Mouse (Mus musculus) lung, postnatal 0 days (tissue): ENCODE results near the gene Rpf2. TPM values are rescaled to one million over a fixed set of nuclear protein-coding genes. Genes with fewer than 3 reads are reported as not detected.
A peak's percentile ranks its signal among the peaks of the same experiment; 100 is the strongest.

ENCODE experiments used
- ATAC-seq: fragments of 200-750 bp; cut with Nextera tagmentation; 2 replicates; pipeline ENCODE4 v1.8.0; 2017; ENCODE audit warnings: moderate library complexity
- DNase-seq: peaks from one replicate; pipeline ENCODE4 v3.0.0-alpha.2; 2016; ENCODE audit warnings: low spot score
- H3K27ac ChIP-seq: fragments of 300-500 bp; sonication (generic); 2 replicates; pipeline ENCODE4 v1.5.1; 2014; ENCODE audit warnings: antibody characterized with exemption, mild to moderate bottlenecking, low read length, mixed read lengths
- H3K27me3 ChIP-seq: fragments of 300-500 bp; sonication (generic); replicated peaks from 2 replicates; pipeline ENCODE4 v1.6.1; 2014; ENCODE audit warnings: low read length, mixed read lengths; ENCODE audit not compliant: insufficient read depth
- H3K36me3 ChIP-seq: fragments of 300-500 bp; sonication (generic); 2 replicates; pipeline ENCODE4 v1.6.1; 2014; ENCODE audit warnings: low read length, mixed read lengths; ENCODE audit not compliant: insufficient read depth
- H3K4me1 ChIP-seq: fragments of 300-500 bp; sonication (generic); 2 replicates; pipeline ENCODE4 v1.6.1; 2014; ENCODE audit warnings: antibody characterized with exemption, low read depth, low read length, mixed read lengths; ENCODE audit not compliant: insufficient read depth
- H3K4me2 ChIP-seq: fragments of 300-500 bp; sonication (generic); replicated peaks from 2 replicates; pipeline ENCODE4 v1.6.1; 2014; ENCODE audit warnings: low read depth, mild to moderate bottlenecking, low read length, moderate library complexity, mixed read lengths
- H3K4me3 ChIP-seq: fragments of 300-500 bp; sonication (generic); 2 replicates; pipeline ENCODE4 v1.5.1; 2014; ENCODE audit warnings: low read depth, low read length
- H3K9ac ChIP-seq: fragments of 300-500 bp; sonication (generic); replicated peaks from 2 replicates; pipeline ENCODE4 v1.6.1; 2014; ENCODE audit warnings: low read depth, mild to moderate bottlenecking
- H3K9me3 ChIP-seq: fragments of 300-500 bp; sonication (generic); 2 replicates; pipeline ENCODE4 v1.6.1; 2016; ENCODE audit warnings: low read length, mixed read lengths
- CTCF ChIP-seq: IDR thresholded peaks from 2 replicates; pipeline ENCODE4 v1.5.1; 2016; ENCODE audit warnings: antibody characterized with exemption, mild to moderate bottlenecking
- EP300 ChIP-seq: IDR thresholded peaks from 2 replicates; pipeline ENCODE4 v1.6.1; 2016; ENCODE audit warnings: antibody characterized with exemption, mild to moderate bottlenecking, control low read depth
- WGBS: fragments of 180-500 bp; shearing (Covaris S2); extraction: QIAGEN DNeasy Blood & Tissue Kit; methylation state at CpG from one replicate; pipeline ENCODE4 v1.1.7; 2014; 5-methylcytosine and 5-hydroxymethylcytosine counted together
- polyA plus RNA-seq: library from polyadenylated mRNA; unstranded; fragments of >200 nt; fragmentation: Nextera tagmentation; extraction: Ambion mirVana; gene quantifications from 2 replicates; pipeline ENCODE4 v1.2.1, GENCODE M21; 2015

Rpf2 gene
- polyA plus RNA-seq, 1 experiment from 2014 or later: 19.0 TPM

- ATAC-seq (no peak), DNase-seq (no peak)
- Histone ChIP-seq H3K4me1 (no peaks in the 10 kb centered on the region), H3K27ac (no peak overlapping the region), H3K27me3 (no peaks in the 10 kb centered on the region), H3K9ac (no peak overlapping the region), H3K36me3 (no peaks in the 10 kb centered on the region), H3K4me3 (no peak overlapping the region), H3K4me2 (no peak overlapping the region), H3K9me3 (no peaks in the 10 kb centered on the region)
- TF ChIP-seq CTCF (no peak), EP300 (no peak)
Observed at GRCm38 (mm10) chr10:40185956-40186355, 60.9 kb downstream of the Rpf2 start.

- Histone ChIP-seq H3K4me3 (no peak overlapping the region), H3K27me3 (no peaks in the 10 kb centered on the region), H3K27ac (no peak overlapping the region), H3K9ac (no peak overlapping the region), H3K36me3 (no peaks in the 10 kb centered on the region), H3K4me2 (no peak overlapping the region), H3K9me3 (no peaks in the 10 kb centered on the region), H3K4me1 (0 out of 2 replicates have a peak, but pooled peaks cover 2% of the 10 kb centered on the region)
- 50% methylated on average over 2 of the region's 2 CpGs for WGBS
- ATAC-seq (peak; percentile 40), DNase-seq (peak; percentile 73)
- TF ChIP-seq EP300 (no peak), CTCF (no peak)
Observed at GRCm38 (mm10) chr10:40180011-40180410, 66.8 kb downstream of the Rpf2 start.

GRCm38 (mm10) chr10:40179142-40179541 is 67.7 kb downstream of the Rpf2 start:
- 0 out of 2 replicates have a peak, but pooled peaks cover 2% of the 10 kb centered on the region for H3K4me1 ChIP-seq
- ATAC-seq (no peak), DNase-seq (peak; percentile 10)
- H3K4me3 ChIP-seq: no peak overlapping the region
- 93% methylated on average over 5 of the region's 5 CpGs for WGBS
- H3K9me3 ChIP-seq: no peaks in the 10 kb centered on the region
- H3K36me3 ChIP-seq: no peaks in the 10 kb centered on the region
- no peaks in the 10 kb centered on the region for H3K27me3 ChIP-seq
- TF ChIP-seq CTCF (peak; percentile 26; the same call in 1 of the 2 replicates), EP300 (no peak)
- no peak overlapping the region for H3K9ac ChIP-seq
- no peak overlapping the region for H3K27ac ChIP-seq
- no peak overlapping the region for H3K4me2 ChIP-seq

DNA sequence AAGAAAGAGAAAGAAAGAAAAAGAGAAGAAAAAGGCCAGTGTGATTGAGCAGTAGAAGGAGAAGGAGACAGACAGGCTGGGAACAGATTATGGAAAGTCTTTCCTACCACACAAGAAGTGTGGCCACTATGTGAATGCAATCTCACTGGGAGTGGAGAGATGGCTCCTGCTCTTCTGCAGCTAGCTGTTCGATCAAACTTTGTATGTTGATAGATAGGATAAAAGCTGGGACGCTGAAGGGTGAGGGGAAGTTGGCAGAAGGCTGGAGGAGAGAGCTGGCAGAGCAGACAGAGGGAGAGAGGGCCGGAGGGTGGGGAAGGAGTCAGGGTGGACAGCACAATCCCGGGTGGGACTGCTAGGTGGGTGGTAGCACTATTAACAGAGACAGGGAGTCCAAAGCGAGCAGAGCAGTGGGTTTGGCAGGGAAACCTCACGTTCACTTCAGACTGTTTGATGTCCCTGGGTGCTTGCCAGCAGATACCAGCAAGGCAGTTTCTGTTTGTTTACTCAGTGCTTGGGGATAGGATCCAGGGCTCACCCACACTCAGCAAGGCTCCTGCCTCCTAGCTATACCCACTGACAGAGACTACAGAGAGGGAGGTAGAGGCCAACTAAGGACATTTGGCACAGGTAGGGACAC is 69.4 kb downstream of the Rpf2 start:
- no peak overlapping the region for H3K4me3 ChIP-seq
- TF ChIP-seq CTCF (no peak), EP300 (no peak)
- no peaks in the 10 kb centered on the region for H3K36me3 ChIP-seq
- H3K4me1 ChIP-seq: 0 out of 2 replicates have a peak, but pooled peaks cover 2% of the 10 kb centered on the region
- DNase-seq (peak; percentile 88), ATAC-seq (peak; percentile 82)
- no peak overlapping the region for H3K27ac ChIP-seq
- WGBS: 5% methylated on average over 6 of the region's 6 CpGs
- H3K4me2 ChIP-seq: no peak overlapping the region
- H3K9ac ChIP-seq: no peak overlapping the region
- no peaks in the 10 kb centered on the region for H3K9me3 ChIP-seq
- H3K27me3 ChIP-seq: no peaks in the 10 kb centered on the region

Other genes with a start within 250 kb of the Rpf2 start
- 0.46 and 0.69 TPM in 2 replicates for gene Mfsd4b1, start 221.8 kb downstream of the Rpf2 start, polyA plus RNA-seq
- gene Slc16a10, start 104.8 kb downstream of the Rpf2 start, polyA plus RNA-seq: 7.3 and 8.7 TPM in 2 replicates
- gene Gtf3c6, start 11.1 kb upstream of the Rpf2 start, polyA plus RNA-seq: 35.2 and 40.0 TPM in 2 replicates
- gene Amd1, start 55.1 kb upstream of the Rpf2 start, polyA plus RNA-seq: 25.5 and 27.3 TPM in 2 replicates
- 6.7 and 8.4 TPM in 2 replicates for gene Cdk19, start 92.5 kb upstream of the Rpf2 start, polyA plus RNA-seq